Mouse (Mus musculus): ENCODE results near the gene Zfp385b. TPM values are rescaled to one million over a fixed set of nuclear protein-coding genes. Genes with fewer than 3 reads are reported as not detected.

Zfp385b gene
- polyA plus RNA-seq, 1 experiment from 2014 or later: 6.7 TPM

GRCm38 (mm10) chr2:77781390-77781789 lies 38.0 kb downstream of the Zfp385b start:
- Histone ChIP-seq H3K27ac (no peak overlapping the region), H3K4me3 (replicated peaks) (no peak overlapping the region), H3K4me2 (no peak overlapping the region), H3K27me3 (no peaks in the 10 kb centered on the region), H3K4me1 (peaks cover 21% of the 10 kb centered on the region), H3K9me3 (replicated peaks) (no peaks in the 10 kb centered on the region), H3K36me3 (no peaks in the 10 kb centered on the region), H3K9ac (no peak overlapping the region)
- WGBS: 58% methylated on average over 7 of the region's 7 CpGs
- ATAC-seq (replicated peaks; ENCODE audit: low FRiP score): no peak

- Histone ChIP-seq H3K4me3 (replicated peaks) (no peak overlapping the region), H3K9me3 (replicated peaks) (no peaks in the 10 kb centered on the region), H3K4me1 (peaks cover 23% of the 10 kb centered on the region), H3K36me3 (no peaks in the 10 kb centered on the region), H3K9ac (no peak overlapping the region), H3K27me3 (no peaks in the 10 kb centered on the region), H3K4me2 (peak overlapping the region; percentile 44), H3K27ac (peak overlapping the region; percentile 75)
- 7% methylated on average over 6 of the region's 6 CpGs for WGBS
- peak; percentile 92 for ATAC-seq (replicated peaks; ENCODE audit: low FRiP score)
Measured at GRCm38 (mm10) chr2:77777781-77778180, 41.7 kb downstream of the Zfp385b start.

- Histone ChIP-seq H3K36me3 (no peaks in the 10 kb centered on the region), H3K9ac (no peak overlapping the region), H3K27ac (peak overlapping the region; percentile 71), H3K9me3 (replicated peaks) (no peaks in the 10 kb centered on the region), H3K27me3 (no peaks in the 10 kb centered on the region), H3K4me1 (peaks cover 23% of the 10 kb centered on the region), H3K4me2 (peak overlapping the region; percentile 44; the same call in 1 of the 2 replicates), H3K4me3 (replicated peaks) (no peak overlapping the region)
- ATAC-seq (replicated peaks; ENCODE audit: low FRiP score): peak; percentile 52
- WGBS: 35% methylated on average over 10 of the region's 10 CpGs
Measured at GRCm38 (mm10) chr2:77777047-77777686, 42.3 kb downstream of the Zfp385b start.

- no peak overlapping the region for H3K9ac ChIP-seq
- WGBS: 53% methylated on average over 15 of the region's 15 CpGs
- peaks cover 28% of the 10 kb centered on the region for H3K4me1 ChIP-seq
- H3K4me3 ChIP-seq (replicated peaks): no peak overlapping the region
- H3K9me3 ChIP-seq (replicated peaks): no peaks in the 10 kb centered on the region
- ATAC-seq (replicated peaks; ENCODE audit: low FRiP score): no peak
- no peak overlapping the region for H3K27ac ChIP-seq
- H3K36me3 ChIP-seq: no peaks in the 10 kb centered on the region
- 0 out of 2 replicates have a peak overlapping the region, but pooled peaks have one; percentile 10 for H3K4me2 ChIP-seq
- no peaks in the 10 kb centered on the region for H3K27me3 ChIP-seq
Measured at GRCm38 (mm10) chr2:77775247-77775880, 44.1 kb downstream of the Zfp385b start.

GRCm38 (mm10) chr2:77770056-77770697 lies 49.3 kb downstream of the Zfp385b start:
- H3K4me2 ChIP-seq: no peak overlapping the region
- no peaks in the 10 kb centered on the region for H3K9me3 ChIP-seq (replicated peaks)
- H3K27ac ChIP-seq: peak overlapping the region; percentile 13; the same call in 1 of the 2 replicates
- peak; percentile 81 for ATAC-seq (replicated peaks; ENCODE audit: low FRiP score)
- WGBS: 20% methylated on average over 8 of the region's 8 CpGs
- H3K27me3 ChIP-seq: no peaks in the 10 kb centered on the region
- H3K36me3 ChIP-seq: no peaks in the 10 kb centered on the region
- H3K4me3 ChIP-seq (replicated peaks): no peak overlapping the region
- H3K9ac ChIP-seq: no peak overlapping the region
- H3K4me1 ChIP-seq: 0 out of 2 replicates have a peak, but pooled peaks cover 7% of the 10 kb centered on the region

GRCm38 (mm10) chr2:77768321-77768886 lies 51.0 kb downstream of the Zfp385b start:
- H3K27ac ChIP-seq: no peak overlapping the region
- no peak overlapping the region for H3K9ac ChIP-seq
- H3K4me1 ChIP-seq: 0 out of 2 replicates have a peak, but pooled peaks cover 7% of the 10 kb centered on the region
- WGBS: 76% methylated on average over 17 of the region's 17 CpGs
- no peak overlapping the region for H3K4me3 ChIP-seq (replicated peaks)
- H3K36me3 ChIP-seq: no peaks in the 10 kb centered on the region
- no peak overlapping the region for H3K4me2 ChIP-seq
- H3K27me3 ChIP-seq: no peaks in the 10 kb centered on the region
- ATAC-seq (replicated peaks; ENCODE audit: low FRiP score): no peak
- H3K9me3 ChIP-seq (replicated peaks): no peaks in the 10 kb centered on the region

- Histone ChIP-seq H3K27me3 (no peaks in the 10 kb centered on the region), H3K4me2 (no peak overlapping the region), H3K27ac (no peak overlapping the region), H3K4me3 (replicated peaks) (no peak overlapping the region), H3K9ac (no peak overlapping the region), H3K4me1 (no peaks in the 10 kb centered on the region), H3K36me3 (no peaks in the 10 kb centered on the region), H3K9me3 (replicated peaks) (no peaks in the 10 kb centered on the region)
- 93% methylated on average over 8 of the region's 8 CpGs for WGBS
- no peak for ATAC-seq (replicated peaks; ENCODE audit: low FRiP score)
Measured at GRCm38 (mm10) chr2:77761967-77762366, 57.5 kb downstream of the Zfp385b start.

- H3K4me1 ChIP-seq: 0 out of 2 replicates have a peak, but pooled peaks cover 3% of the 10 kb centered on the region
- H3K36me3 ChIP-seq: no peaks in the 10 kb centered on the region
- no peak overlapping the region for H3K27ac ChIP-seq
- H3K27me3 ChIP-seq: no peaks in the 10 kb centered on the region
- ATAC-seq (replicated peaks; ENCODE audit: low FRiP score): no peak
- H3K9me3 ChIP-seq (replicated peaks): no peaks in the 10 kb centered on the region
- WGBS: 73% methylated on average over 15 of the region's 15 CpGs
- H3K4me3 ChIP-seq (replicated peaks): no peak overlapping the region
- no peak overlapping the region for H3K9ac ChIP-seq
- no peak overlapping the region for H3K4me2 ChIP-seq
Measured at GRCm38 (mm10) chr2:77758403-77759071, 60.9 kb downstream of the Zfp385b start.

GRCm38 (mm10) chr2:77752491-77752890 lies 66.9 kb downstream of the Zfp385b start:
- Histone ChIP-seq H3K27ac (no peak overlapping the region), H3K9me3 (replicated peaks) (no peaks in the 10 kb centered on the region), H3K4me2 (no peak overlapping the region), H3K4me1 (0 out of 2 replicates have a peak, but pooled peaks cover 3% of the 10 kb centered on the region), H3K9ac (no peak overlapping the region), H3K27me3 (no peaks in the 10 kb centered on the region), H3K4me3 (replicated peaks) (no peak overlapping the region), H3K36me3 (no peaks in the 10 kb centered on the region)
- 82% methylated on average over 4 of the region's 4 CpGs for WGBS
- no peak for ATAC-seq (replicated peaks; ENCODE audit: low FRiP score)

- 36% methylated on average over 3 of the region's 3 CpGs for WGBS
- no peak for ATAC-seq (replicated peaks; ENCODE audit: low FRiP score)
Measured at GRCm38 (mm10) chr2:77749631-77750030, 69.8 kb downstream of the Zfp385b start.

GRCm38 (mm10) chr2:77746417-77746816 lies 73.0 kb downstream of the Zfp385b start:
- Histone ChIP-seq H3K4me2 (no peak overlapping the region), H3K27ac (no peak overlapping the region), H3K9ac (no peak overlapping the region), H3K27me3 (no peaks in the 10 kb centered on the region), H3K4me3 (replicated peaks) (no peak overlapping the region), H3K36me3 (no peaks in the 10 kb centered on the region), H3K9me3 (replicated peaks) (no peaks in the 10 kb centered on the region), H3K4me1 (no peaks in the 10 kb centered on the region)
- 50% methylated on average over 5 of the region's 5 CpGs for WGBS
- ATAC-seq (replicated peaks; ENCODE audit: low FRiP score): 0 out of 2 replicates have a peak, but pooled peaks have one; percentile 46

More at GRCm38 (mm10) chr2:77749631-77750030, 69.8 kb downstream of the Zfp385b start:
- H3K4me1 ChIP-seq: 0 out of 2 replicates have a peak, but pooled peaks cover 2% of the 10 kb centered on the region
- no peaks in the 10 kb centered on the region for H3K36me3 ChIP-seq
- H3K9me3 ChIP-seq (replicated peaks): no peaks in the 10 kb centered on the region
- H3K4me2 ChIP-seq: no peak overlapping the region
- H3K27ac ChIP-seq: no peak overlapping the region
- no peak overlapping the region for H3K9ac ChIP-seq
- H3K27me3 ChIP-seq: no peaks in the 10 kb centered on the region
- no peak overlapping the region for H3K4me3 ChIP-seq (replicated peaks)
